Comparison of ENCODE assay signal across 8 mouse cellular contexts in genomic region chr15:79692334-79692733, GRCm38 (mm10). TPM values are rescaled to one million over a fixed set of nuclear protein-coding genes. Genes with fewer than 3 reads are reported as not detected.
DNase-seq lines count a peak whose midpoint lies in the region; ATAC-seq lines count a peak whose summit lies in the region.

No protein-coding gene starts in this region.

- H3K27ac ChIP-seq in heart, embryonic 16.5 days (ENCODE audit: low read length) = no peak overlapping the region
- no peak overlapping the region for H3K27ac ChIP-seq in hindbrain, embryonic 10.5 days
- H3K27ac ChIP-seq in liver, embryonic 16.5 days (ENCODE audit: low read length) = peak overlapping the region; percentile 89

- peak overlapping the region; percentile 85 for H3K4me2 ChIP-seq in heart, embryonic 16.5 days (ENCODE audit: low read depth, low read length)
- H3K4me2 ChIP-seq in liver, embryonic 16.5 days (ENCODE audit: low read depth, low read length) = peak overlapping the region; percentile 95

- no peak overlapping the region for H3K9ac ChIP-seq in heart, embryonic 16.5 days (ENCODE audit: low read length)
- peak overlapping the region; percentile 97 for H3K9ac ChIP-seq in liver, embryonic 16.5 days (ENCODE audit: low read depth, low read length)

- WGBS in heart, embryonic 16.5 days = 89% methylated on average over 5 of the region's 5 CpGs
- WGBS in hindbrain, embryonic 10.5 days = 90% methylated on average over 5 of the region's 5 CpGs
- WGBS in liver, embryonic 16.5 days (ENCODE audit: insufficient replicate concordance) = 40% methylated on average over 5 of the region's 5 CpGs

- DNase-seq in heart, adult 8-10 months (ENCODE audit: low spot score) = no peak
- peak; percentile 13 for DNase-seq in T-cell, adult 2 months (ENCODE audit: low spot score)
- no peak for DNase-seq in hindbrain, embryonic 10.5 days (ENCODE audit: low spot score)
- no peak for DNase-seq in thymus, postnatal 10 days (ENCODE audit: low spot score in 2 of 2)
- no peak for DNase-seq in embryo, embryonic 9.5 days (ENCODE audit: extremely low spot score)

- no peaks in the 10 kb centered on the region for H3K27me3 ChIP-seq in heart, embryonic 16.5 days (ENCODE audit: control insufficient read depth, insufficient read depth, low read length)
- no peaks in the 10 kb centered on the region for H3K27me3 ChIP-seq in hindbrain, embryonic 10.5 days (ENCODE audit: insufficient read depth, poor library complexity, severe bottlenecking)
- H3K27me3 ChIP-seq in liver, embryonic 16.5 days (ENCODE audit: control insufficient read depth, insufficient read depth, low read depth, low read length) = no peaks in the 10 kb centered on the region

- peaks cover 5% of the 10 kb centered on the region; the same call in 1 of the 2 replicates for H3K36me3 ChIP-seq in heart, embryonic 16.5 days (ENCODE audit: control insufficient read depth, insufficient read depth)
- peaks cover 36% of the 10 kb centered on the region for H3K36me3 ChIP-seq in hindbrain, embryonic 10.5 days
- peaks cover 5% of the 10 kb centered on the region; the same call in 1 of the 2 replicates for H3K36me3 ChIP-seq in liver, embryonic 16.5 days (ENCODE audit: control insufficient read depth, insufficient read depth)

- no peak for ATAC-seq in heart, embryonic 16.5 days (replicated peaks; ENCODE audit: extremely low read depth, insufficient read depth, low FRiP score)
- no peak for ATAC-seq in liver, embryonic 16.5 days (ENCODE audit: low read depth)
- no peak for ATAC-seq in activated CD4-positive, CD25-positive, alpha-beta regulatory T cell, adult 4 months

- no peaks in the 10 kb centered on the region for H3K9me3 ChIP-seq in heart, embryonic 16.5 days (replicated peaks; ENCODE audit: control insufficient read depth, low read length)
- H3K9me3 ChIP-seq in hindbrain, embryonic 10.5 days = no peaks in the 10 kb centered on the region
- no peaks in the 10 kb centered on the region for H3K9me3 ChIP-seq in liver, embryonic 16.5 days (replicated peaks; ENCODE audit: control insufficient read depth, low read length)

- H3K4me3 ChIP-seq in heart, embryonic 16.5 days (ENCODE audit: low read length) = no peak overlapping the region
- peak overlapping the region; percentile 97 for H3K4me3 ChIP-seq in hindbrain, embryonic 10.5 days
- peak overlapping the region; percentile 86 for H3K4me3 ChIP-seq in liver, embryonic 16.5 days (ENCODE audit: low read depth, low read length)

- H3K4me1 ChIP-seq in heart, embryonic 16.5 days (ENCODE audit: control insufficient read depth, insufficient read depth, low read length) = peaks cover 39% of the 10 kb centered on the region
- H3K4me1 ChIP-seq in hindbrain, embryonic 10.5 days (replicated peaks) = peaks cover 62% of the 10 kb centered on the region
- peaks cover 74% of the 10 kb centered on the region for H3K4me1 ChIP-seq in liver, embryonic 16.5 days (ENCODE audit: control insufficient read depth, low read depth, low read length)

RNA-seq across cellular contexts. Expression of gene Gtpbp1, which starts 1.7 kb away (rescaled TPM):
- polyA plus RNA-seq in heart, embryonic 16.5 days (2015; fragmentation: Nextera tagmentation; extraction: Ambion mirVana) = 29.4 and 30.3 TPM in 2 replicates
- total RNA-seq in heart, adult 8-10 months (2022) = 10 to 100 TPM; 24.8 to 31.0 (median 29.0) TPM
- 44.7 and 44.8 TPM in 2 replicates for polyA plus RNA-seq in hindbrain, embryonic 10.5 days (2016; fragmentation: Nextera tagmentation; extraction: Ambion mirVana)
- polyA plus RNA-seq in liver, embryonic 16.5 days (2015; fragmentation: Nextera tagmentation; extraction: Ambion mirVana) = 26.2 and 28.5 TPM in 2 replicates
- 10 to 100 TPM; 21.2 to 24.9 TPM for polyA plus RNA-seq in activated CD4-positive, CD25-positive, alpha-beta regulatory T cell, adult 4 months (2017; shearing (Covaris generic))

RNA-seq across cellular contexts. Expression of gene Josd1, which starts 4.6 kb away (rescaled TPM):
- polyA plus RNA-seq in heart, embryonic 16.5 days (2015; fragmentation: Nextera tagmentation; extraction: Ambion mirVana) = 22.3 and 23.2 TPM in 2 replicates
- total RNA-seq in heart, adult 8-10 months (2022) = 10 to 100 TPM; 19.7 to 28.9 (median 23.3) TPM
- polyA plus RNA-seq in hindbrain, embryonic 10.5 days (2016; fragmentation: Nextera tagmentation; extraction: Ambion mirVana) = 18.6 and 20.7 TPM in 2 replicates
- polyA plus RNA-seq in liver, embryonic 16.5 days (2015; fragmentation: Nextera tagmentation; extraction: Ambion mirVana) = 19.2 and 21.6 TPM in 2 replicates
- polyA plus RNA-seq in activated CD4-positive, CD25-positive, alpha-beta regulatory T cell, adult 4 months (2017; shearing (Covaris generic)) = 1 to 10 TPM; 2.9 to 3.6 TPM

RNA-seq across cellular contexts. Expression of gene Tomm22, which starts 21.7 kb away (rescaled TPM):
- 245 and 258 TPM in 2 replicates for polyA plus RNA-seq in heart, embryonic 16.5 days (2015; fragmentation: Nextera tagmentation; extraction: Ambion mirVana)
- 100 to 1,000 TPM; 103 to 122 (median 108) TPM for total RNA-seq in heart, adult 8-10 months (2022)
- 280 and 301 TPM in 2 replicates for polyA plus RNA-seq in hindbrain, embryonic 10.5 days (2016; fragmentation: Nextera tagmentation; extraction: Ambion mirVana)
- polyA plus RNA-seq in liver, embryonic 16.5 days (2015; fragmentation: Nextera tagmentation; extraction: Ambion mirVana) = 116 and 125 TPM in 2 replicates
- polyA plus RNA-seq in activated CD4-positive, CD25-positive, alpha-beta regulatory T cell, adult 4 months (2017; shearing (Covaris generic)) = 100 to 1,000 TPM; 217 to 224 TPM

RNA-seq across cellular contexts. Expression of gene Cby1, which starts 33.3 kb away (rescaled TPM):
- 59.5 and 59.8 TPM in 2 replicates for polyA plus RNA-seq in heart, embryonic 16.5 days (2015; fragmentation: Nextera tagmentation; extraction: Ambion mirVana)
- 10 to 100 TPM; 16.1 to 24.6 (median 19.7) TPM for total RNA-seq in heart, adult 8-10 months (2022)
- polyA plus RNA-seq in hindbrain, embryonic 10.5 days (2016; fragmentation: Nextera tagmentation; extraction: Ambion mirVana) = 71.0 and 91.5 TPM in 2 replicates
- polyA plus RNA-seq in liver, embryonic 16.5 days (2015; fragmentation: Nextera tagmentation; extraction: Ambion mirVana) = 10.2 and 11.8 TPM in 2 replicates
- polyA plus RNA-seq in activated CD4-positive, CD25-positive, alpha-beta regulatory T cell, adult 4 months (2017; shearing (Covaris generic)) = 10 to 100 TPM; 16.2 to 17.6 TPM

RNA-seq across cellular contexts. Expression of gene Fam227a, which starts 33.6 kb away (rescaled TPM):
- 0.75 and 1.1 TPM in 2 replicates for polyA plus RNA-seq in heart, embryonic 16.5 days (2015; fragmentation: Nextera tagmentation; extraction: Ambion mirVana)
- total RNA-seq in heart, adult 8-10 months (2022) = under 1 TPM; 0.37 to 0.82 (median 0.63) TPM
- polyA plus RNA-seq in hindbrain, embryonic 10.5 days (2016; fragmentation: Nextera tagmentation; extraction: Ambion mirVana) = 2.2 and 2.4 TPM in 2 replicates
- 0.14 and 0.15 TPM in 2 replicates for polyA plus RNA-seq in liver, embryonic 16.5 days (2015; fragmentation: Nextera tagmentation; extraction: Ambion mirVana)
- under 1 TPM in 1 of 2 experiments, not detected in 1; 0.26 TPM for polyA plus RNA-seq in activated CD4-positive, CD25-positive, alpha-beta regulatory T cell, adult 4 months (2017; shearing (Covaris generic))
